Mouse (Mus musculus): ENCODE measurements around the gene Adgrg3. TPM values are rescaled to one million over a fixed set of nuclear protein-coding genes. Genes with fewer than 3 reads are reported as not detected.
A peak's percentile ranks its signal among the peaks of the same experiment; 100 is the strongest.

Gene Adgrg3
- total RNA-seq, 1 experiment: 0.36 TPM

DNA sequence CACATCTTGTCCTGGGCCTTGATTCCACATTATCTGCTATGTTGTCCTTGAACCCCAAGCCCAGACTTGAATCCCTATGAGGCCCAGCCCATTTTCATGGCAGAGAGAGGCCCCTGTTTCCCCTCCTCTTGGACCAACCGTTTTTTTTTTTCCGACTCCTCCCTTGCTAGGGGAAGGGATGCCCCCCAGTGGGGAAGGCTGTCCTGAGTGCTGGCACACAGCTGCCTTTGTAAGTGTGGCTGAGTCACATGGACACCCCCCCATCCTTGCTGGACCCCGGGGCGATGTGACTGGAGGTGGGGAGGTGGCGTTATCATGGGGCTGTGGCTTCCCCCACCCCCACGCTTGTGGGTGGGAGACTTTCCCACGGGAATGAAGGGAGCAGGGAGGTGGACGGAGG lies 36.5 kb upstream of the Adgrg3 start:
- TF ChIP-seq HCFC1 (IDR thresholded peaks at IDR 0.05; ENCODE audit: borderline replicate concordance, insufficient read depth, low read length) (no peak), MAFK (IDR thresholded peaks at IDR 0.05; ENCODE audit: insufficient read depth, low read depth, low read length) (no peak), ZNF384 (IDR thresholded peaks at IDR 0.05; ENCODE audit: low read depth, low read length) (no peak), CHD2 (IDR thresholded peaks at IDR 0.05; ENCODE audit: low read depth, low read length) (no peak), ZC3H11A (IDR thresholded peaks at IDR 0.05; ENCODE audit: borderline replicate concordance, low read depth, low read length) (no peak)
- no peak overlapping the region for H3K9ac ChIP-seq (ENCODE audit: insufficient read depth, low read depth, low read length, poor library complexity, severe bottlenecking)
- in situ Hi-C loops (cut with MboI; ENCODE audit: low sequenced_read_pairs in 2 of 2, unreplicated experiment in 2 of 2): no loop called here
- no peak overlapping the region for H3K27ac ChIP-seq (ENCODE audit: insufficient read depth, low read depth, low read length, poor library complexity, severe bottlenecking)
- no peaks in the 10 kb centered on the region for H3K9me3 ChIP-seq (ENCODE audit: control insufficient read depth, insufficient read depth, low read depth, low read length)
- H3K4me1 ChIP-seq (ENCODE audit: control insufficient read depth in 2 of 2, insufficient read depth in 2 of 2, low read length in 2 of 2, poor library complexity in 1 of 2): peaks cover 2 to 27% of the 10 kb centered on the region in 2 experiments; a peak in 3 of 4 replicates
- no peak overlapping the region for H3K4me3 ChIP-seq (ENCODE audit: insufficient read depth in 1 of 2, low read depth in 1 of 2, low read length in 2 of 2, poor library complexity in 1 of 2, severe bottlenecking in 1 of 2)
- no peak for DNase-seq (ENCODE audit: low read depth, low spot score)
- H3K36me3 ChIP-seq (ENCODE audit: control insufficient read depth, insufficient read depth, low read length, poor library complexity, severe bottlenecking): no peaks in the 10 kb centered on the region

DNA sequence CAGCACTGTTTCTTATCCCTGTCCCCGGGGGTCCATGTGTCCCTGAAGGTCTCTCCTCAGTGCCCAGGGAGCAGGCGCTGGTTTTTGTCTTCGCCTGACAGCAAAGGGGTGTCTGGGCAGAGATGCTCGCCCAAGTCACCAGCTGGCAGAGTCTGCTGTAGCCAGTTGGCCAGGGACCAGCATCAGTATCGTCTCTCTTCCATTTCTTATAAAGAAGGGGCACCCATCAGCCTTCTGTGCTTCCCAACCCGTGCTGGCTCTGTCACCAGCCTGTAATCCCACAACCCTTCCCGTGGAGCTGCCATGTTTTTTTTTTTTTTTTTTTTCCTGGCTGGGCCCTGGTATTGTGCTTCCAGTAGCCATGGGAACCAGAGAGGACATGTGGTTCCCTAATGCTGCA lies 35.6 kb upstream of the Adgrg3 start:
- in situ Hi-C loops (cut with MboI; ENCODE audit: low sequenced_read_pairs in 2 of 2, unreplicated experiment in 2 of 2): no loop called here
- Histone ChIP-seq H3K9ac (ENCODE audit: insufficient read depth, low read depth, low read length, poor library complexity, severe bottlenecking) (no peak overlapping the region), H3K36me3 (ENCODE audit: control insufficient read depth, insufficient read depth, low read length, poor library complexity, severe bottlenecking) (no peaks in the 10 kb centered on the region), H3K4me3 (ENCODE audit: insufficient read depth in 1 of 2, low read depth in 1 of 2, low read length in 2 of 2, poor library complexity in 1 of 2, severe bottlenecking in 1 of 2) (no peak overlapping the region), H3K9me3 (ENCODE audit: control insufficient read depth, insufficient read depth, low read depth, low read length) (no peaks in the 10 kb centered on the region), H3K4me1 (ENCODE audit: control insufficient read depth in 2 of 2, insufficient read depth in 2 of 2, low read length in 2 of 2, poor library complexity in 1 of 2) (peaks cover 2 to 24% of the 10 kb centered on the region in 2 experiments; a peak in 3 of 4 replicates), H3K27ac (ENCODE audit: insufficient read depth, low read depth, low read length, poor library complexity, severe bottlenecking) (no peak overlapping the region)
- DNase-seq (ENCODE audit: low read depth, low spot score): no peak
- TF ChIP-seq CHD2 (IDR thresholded peaks at IDR 0.05; ENCODE audit: low read depth, low read length) (no peak), ZNF384 (IDR thresholded peaks at IDR 0.05; ENCODE audit: low read depth, low read length) (peak; percentile 46; the same call in 1 of the 2 replicates)

GRCm38 (mm10) chr8:94983146-94983545 lies 34.3 kb upstream of the Adgrg3 start:
- no peak for DNase-seq (ENCODE audit: low read depth, low spot score)
- H3K36me3 ChIP-seq (ENCODE audit: control insufficient read depth, insufficient read depth, low read length, poor library complexity, severe bottlenecking): no peaks in the 10 kb centered on the region
- H3K9ac ChIP-seq (ENCODE audit: insufficient read depth, low read depth, low read length, poor library complexity, severe bottlenecking): no peak overlapping the region
- H3K4me1 ChIP-seq (ENCODE audit: control insufficient read depth in 2 of 2, insufficient read depth in 2 of 2, low read length in 2 of 2, poor library complexity in 1 of 2): peaks cover 2 to 21% of the 10 kb centered on the region in 2 experiments; a peak in 3 of 4 replicates
- in situ Hi-C loops (cut with MboI; ENCODE audit: low sequenced_read_pairs in 2 of 2, unreplicated experiment in 2 of 2): no loop called here
- no peak overlapping the region for H3K27ac ChIP-seq (ENCODE audit: insufficient read depth, low read depth, low read length, poor library complexity, severe bottlenecking)
- TF ChIP-seq ZC3H11A (IDR thresholded peaks at IDR 0.05; ENCODE audit: borderline replicate concordance, low read depth, low read length) (no peak), HCFC1 (IDR thresholded peaks at IDR 0.05; ENCODE audit: borderline replicate concordance, insufficient read depth, low read length) (no peak)
- H3K9me3 ChIP-seq (ENCODE audit: control insufficient read depth, insufficient read depth, low read depth, low read length): no peaks in the 10 kb centered on the region
- no peak overlapping the region for H3K4me3 ChIP-seq (ENCODE audit: insufficient read depth in 1 of 2, low read depth in 1 of 2, low read length in 2 of 2, poor library complexity in 1 of 2, severe bottlenecking in 1 of 2)

GRCm38 (mm10) chr8:94983881-94984516 lies 33.5 kb upstream of the Adgrg3 start:
- H3K4me1 ChIP-seq (ENCODE audit: control insufficient read depth in 2 of 2, insufficient read depth in 2 of 2, low read length in 2 of 2, poor library complexity in 1 of 2): peaks cover 2 to 21% of the 10 kb centered on the region in 2 experiments; a peak in 3 of 4 replicates

DNA sequence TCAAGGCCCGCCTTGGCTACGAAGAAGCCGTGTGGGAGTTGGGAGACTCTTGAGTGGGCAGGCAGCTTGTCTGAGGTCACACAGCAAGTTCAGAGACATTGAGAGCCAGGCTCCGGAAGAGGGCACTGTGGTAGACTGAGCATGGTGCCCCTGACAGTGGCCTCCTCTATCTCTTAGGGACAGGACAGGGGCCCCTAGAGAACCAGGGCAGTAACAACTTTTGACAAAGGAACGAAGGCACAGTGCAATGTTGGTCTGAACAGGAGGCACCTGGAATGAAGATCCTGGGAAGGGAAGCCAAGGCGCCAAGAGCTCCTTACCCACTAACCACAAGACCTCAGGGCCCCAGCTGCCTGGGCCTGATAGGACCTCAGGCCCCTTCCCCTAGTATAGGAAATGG lies 32.5 kb upstream of the Adgrg3 start:
- H3K4me3 ChIP-seq (ENCODE audit: insufficient read depth in 1 of 2, low read depth in 1 of 2, low read length in 2 of 2, poor library complexity in 1 of 2, severe bottlenecking in 1 of 2): no peak overlapping the region
- H3K9me3 ChIP-seq (ENCODE audit: control insufficient read depth, insufficient read depth, low read depth, low read length): no peaks in the 10 kb centered on the region
- no peaks in the 10 kb centered on the region for H3K36me3 ChIP-seq (ENCODE audit: control insufficient read depth, insufficient read depth, low read length, poor library complexity, severe bottlenecking)
- in situ Hi-C loops (cut with MboI; ENCODE audit: low sequenced_read_pairs in 2 of 2, unreplicated experiment in 2 of 2): no loop called here
- peaks cover 2 to 21% of the 10 kb centered on the region in 2 experiments; a peak in 3 of 4 replicates for H3K4me1 ChIP-seq (ENCODE audit: control insufficient read depth in 2 of 2, insufficient read depth in 2 of 2, low read length in 2 of 2, poor library complexity in 1 of 2)
- H3K9ac ChIP-seq (ENCODE audit: insufficient read depth, low read depth, low read length, poor library complexity, severe bottlenecking): no peak overlapping the region
- DNase-seq (ENCODE audit: low read depth, low spot score): no peak
- TF ChIP-seq CHD2 (IDR thresholded peaks at IDR 0.05; ENCODE audit: low read depth, low read length) (no peak), MAFK (IDR thresholded peaks at IDR 0.05; ENCODE audit: insufficient read depth, low read depth, low read length) (no peak), ZNF384 (IDR thresholded peaks at IDR 0.05; ENCODE audit: low read depth, low read length) (no peak), ZC3H11A (IDR thresholded peaks at IDR 0.05; ENCODE audit: borderline replicate concordance, low read depth, low read length) (no peak)
- H3K27ac ChIP-seq (ENCODE audit: insufficient read depth, low read depth, low read length, poor library complexity, severe bottlenecking): no peak overlapping the region

More at GRCm38 (mm10) chr8:94983881-94984516, 33.5 kb upstream of the Adgrg3 start:
- H3K36me3 ChIP-seq (ENCODE audit: control insufficient read depth, insufficient read depth, low read length, poor library complexity, severe bottlenecking): no peaks in the 10 kb centered on the region
- no peak overlapping the region for H3K27ac ChIP-seq (ENCODE audit: insufficient read depth, low read depth, low read length, poor library complexity, severe bottlenecking)
- in situ Hi-C loops (cut with MboI; ENCODE audit: low sequenced_read_pairs in 2 of 2, unreplicated experiment in 2 of 2): no loop called here
- H3K9ac ChIP-seq (ENCODE audit: insufficient read depth, low read depth, low read length, poor library complexity, severe bottlenecking): no peak overlapping the region
- no peak overlapping the region for H3K4me3 ChIP-seq (ENCODE audit: insufficient read depth in 1 of 2, low read depth in 1 of 2, low read length in 2 of 2, poor library complexity in 1 of 2, severe bottlenecking in 1 of 2)
- no peak for TF ChIP-seq MAFK (IDR thresholded peaks at IDR 0.05; ENCODE audit: insufficient read depth, low read depth, low read length)
- no peak for TF ChIP-seq ZNF384 (IDR thresholded peaks at IDR 0.05; ENCODE audit: low read depth, low read length)
- TF ChIP-seq HCFC1 (IDR thresholded peaks at IDR 0.05; ENCODE audit: borderline replicate concordance, insufficient read depth, low read length): no peak
- no peak for TF ChIP-seq CHD2 (IDR thresholded peaks at IDR 0.05; ENCODE audit: low read depth, low read length)
- no peaks in the 10 kb centered on the region for H3K9me3 ChIP-seq (ENCODE audit: control insufficient read depth, insufficient read depth, low read depth, low read length)
- no peak for DNase-seq (ENCODE audit: low read depth, low spot score)
